Mouse (Mus musculus): ENCODE results near the gene Ccdc60. TPM values are rescaled to one million over a fixed set of nuclear protein-coding genes. Genes with fewer than 3 reads are reported as not detected.

Ccdc60 gene
- polyA plus RNA-seq, 1 experiment from 2014 or later, result 1.2 TPM

DNA sequence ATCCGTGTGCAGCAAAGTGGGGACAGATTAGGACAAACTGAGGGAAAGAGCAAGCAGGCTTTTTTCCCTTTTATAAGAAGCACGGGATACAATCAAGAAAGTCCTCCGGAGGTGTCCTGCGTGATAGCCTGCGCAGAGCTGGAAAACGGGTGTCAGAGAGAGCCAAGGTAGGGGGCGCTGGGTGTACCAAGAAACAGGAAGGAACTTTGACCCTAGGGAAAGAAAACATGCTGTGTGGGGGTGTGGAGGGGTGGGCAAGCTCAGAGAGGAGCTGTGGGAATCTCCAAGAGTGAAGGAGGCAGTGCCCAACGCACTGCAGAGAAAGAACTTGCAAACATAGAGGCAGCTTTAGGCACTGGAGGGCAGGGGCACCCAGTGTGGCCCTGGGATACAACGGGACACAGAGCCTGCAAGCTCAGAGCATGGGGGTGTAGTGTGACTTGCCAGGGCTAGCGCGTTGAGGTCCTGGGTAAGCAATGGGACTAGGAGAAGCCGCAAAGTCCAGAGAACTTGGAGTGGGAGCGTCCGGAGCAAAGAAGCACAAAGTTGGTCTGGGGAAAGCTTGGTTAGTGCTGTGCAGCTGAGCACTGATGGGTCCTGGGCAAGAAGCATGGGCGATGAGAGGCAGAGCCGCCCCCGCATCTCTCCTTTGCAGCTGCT, 206.4 kb downstream of the Ccdc60 start:
- Histone ChIP-seq H3K4me1 (ENCODE audit: control insufficient read depth, insufficient read depth, low read length) (no peaks in the 10 kb centered on the region), H3K4me2 (ENCODE audit: low read depth, low read length) (no peak overlapping the region), H3K36me3 (ENCODE audit: control insufficient read depth, insufficient read depth, low read length) (no peaks in the 10 kb centered on the region), H3K9ac (replicated peaks; ENCODE audit: low read depth, low read length) (no peak overlapping the region), H3K9me3 (ENCODE audit: control insufficient read depth, low read length) (no peaks in the 10 kb centered on the region), H3K27me3 (ENCODE audit: control insufficient read depth, insufficient read depth, low read length) (peaks cover 3% of the 10 kb centered on the region; the same call in 1 of the 2 replicates), H3K4me3 (ENCODE audit: low read depth, low read length) (no peak overlapping the region), H3K27ac (ENCODE audit: low read depth, low read length) (no peak overlapping the region)
- WGBS, result 36% methylated on average over 17 of the region's 17 CpGs
- ATAC-seq (ENCODE audit: low read depth), result no peak

DNA sequence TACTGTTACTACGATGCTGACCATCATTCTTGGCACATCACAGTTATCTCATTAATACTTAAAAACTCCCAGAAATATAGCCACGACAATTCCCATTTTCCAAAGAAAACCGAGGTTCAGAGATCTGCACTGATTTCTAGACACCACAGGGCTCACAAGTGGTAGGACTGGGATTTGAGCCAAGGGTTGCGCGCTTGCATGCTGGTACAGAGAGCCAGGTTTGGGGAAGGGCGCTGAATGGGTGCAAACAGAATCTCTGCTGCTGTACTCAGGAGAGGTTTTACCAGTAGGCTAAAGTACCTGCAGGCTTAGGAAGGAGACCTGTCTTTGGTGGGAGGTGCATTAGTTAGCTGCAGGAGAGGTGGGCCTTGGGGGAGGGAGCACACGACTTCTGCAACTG, 207.2 kb downstream of the Ccdc60 start:
- ATAC-seq (ENCODE audit: low read depth), result no peak
- no peaks in the 10 kb centered on the region for H3K9me3 ChIP-seq (ENCODE audit: control insufficient read depth, low read length)
- H3K27me3 ChIP-seq (ENCODE audit: control insufficient read depth, insufficient read depth, low read length), result peaks cover 3% of the 10 kb centered on the region; the same call in 1 of the 2 replicates
- H3K4me1 ChIP-seq (ENCODE audit: control insufficient read depth, insufficient read depth, low read length), result no peaks in the 10 kb centered on the region
- H3K36me3 ChIP-seq (ENCODE audit: control insufficient read depth, insufficient read depth, low read length), result no peaks in the 10 kb centered on the region
- no peak overlapping the region for H3K9ac ChIP-seq (replicated peaks; ENCODE audit: low read depth, low read length)
- 81% methylated on average over 7 of the region's 7 CpGs for WGBS
- no peak overlapping the region for H3K4me3 ChIP-seq (ENCODE audit: low read depth, low read length)
- H3K4me2 ChIP-seq (ENCODE audit: low read depth, low read length), result no peak overlapping the region
- no peak overlapping the region for H3K27ac ChIP-seq (ENCODE audit: low read depth, low read length)

DNA sequence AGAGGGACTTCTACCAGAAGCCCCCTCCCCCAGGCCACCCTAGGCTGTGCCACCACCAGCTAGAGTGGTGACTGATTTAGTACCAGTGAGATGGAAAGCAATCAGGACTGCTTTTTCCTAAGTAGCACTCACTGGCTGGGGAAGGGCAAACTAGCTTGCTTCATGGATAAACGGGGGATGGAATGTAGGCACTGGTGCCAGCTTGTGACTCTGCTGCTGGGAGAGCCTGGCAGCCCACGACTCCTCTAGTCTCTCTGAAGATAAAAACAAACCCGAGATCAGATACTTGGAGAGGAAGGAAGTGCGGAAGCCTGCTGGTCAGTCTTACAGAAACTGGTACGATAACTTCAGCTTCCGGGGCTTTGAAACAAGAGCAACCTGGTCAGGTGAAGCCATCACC, 208.0 kb downstream of the Ccdc60 start:
- H3K4me1 ChIP-seq (ENCODE audit: control insufficient read depth, insufficient read depth, low read length), result no peaks in the 10 kb centered on the region
- 71% methylated on average over 6 of the region's 6 CpGs for WGBS
- H3K4me2 ChIP-seq (ENCODE audit: low read depth, low read length), result no peak overlapping the region
- H3K27me3 ChIP-seq (ENCODE audit: control insufficient read depth, insufficient read depth, low read length), result peaks cover 3% of the 10 kb centered on the region; the same call in 1 of the 2 replicates
- H3K36me3 ChIP-seq (ENCODE audit: control insufficient read depth, insufficient read depth, low read length), result no peaks in the 10 kb centered on the region
- H3K9me3 ChIP-seq (ENCODE audit: control insufficient read depth, low read length), result no peaks in the 10 kb centered on the region
- ATAC-seq (ENCODE audit: low read depth), result no peak
- H3K27ac ChIP-seq (ENCODE audit: low read depth, low read length), result no peak overlapping the region
- H3K9ac ChIP-seq (replicated peaks; ENCODE audit: low read depth, low read length), result no peak overlapping the region
- H3K4me3 ChIP-seq (ENCODE audit: low read depth, low read length), result no peak overlapping the region

Other genes with a start within 250 kb of the Ccdc60 start
- gene Tmem233, start 205.7 kb downstream of the Ccdc60 start, polyA plus RNA-seq (2014; fragmentation: Nextera tagmentation; extraction: Ambion mirVana), result not detected in 2 replicates
- 3.4 and 5.1 TPM in 2 replicates for gene Hspb8, start 133.9 kb upstream of the Ccdc60 start, polyA plus RNA-seq (2014; fragmentation: Nextera tagmentation; extraction: Ambion mirVana)

All from neural tube, embryonic 14.5 days (tissue).